ENCODE assay signal across 10 mouse cellular contexts in the genomic region with DNA sequence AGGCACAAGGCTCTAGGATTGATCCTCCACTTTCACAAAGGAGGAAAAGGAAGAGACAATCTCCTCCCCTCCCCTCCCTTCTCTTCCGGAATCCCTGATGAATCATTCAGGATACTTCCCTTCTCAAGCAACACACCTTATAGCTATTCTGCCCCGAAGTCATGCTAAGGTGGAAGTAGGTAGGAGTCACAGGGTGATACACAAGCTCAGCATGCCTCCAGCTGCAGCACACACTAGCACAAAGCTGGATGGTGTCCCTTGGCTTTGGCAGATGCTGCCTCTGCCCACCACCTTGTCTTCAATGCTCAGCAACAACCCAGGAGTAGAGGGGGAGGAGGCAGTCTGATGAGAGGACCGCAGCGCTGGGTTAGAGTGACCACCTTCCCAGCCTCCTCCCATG.
"Had no signal": no experiment of that assay in that cellular context is flagged by ENCODE, and none has a peak within 500 bp of the region (broad histone marks: within the 10 kb centered on the region; RNA-seq: fewer than 3 reads in every experiment).

No protein-coding gene starts in this region.

- H3K36me3 ChIP-seq: liver, embryonic 15.5 days; midbrain, embryonic 15.5 days had no signal

- H3K27me3 ChIP-seq: liver, embryonic 15.5 days; midbrain, embryonic 15.5 days had no signal

- H3K4me2 ChIP-seq: liver, embryonic 11.5 days; liver, embryonic 15.5 days; midbrain, embryonic 15.5 days had no signal

- DNase-seq: lung, adult 2 months; lung, postnatal 36 days; right cerebral cortex, postnatal 14 days; thymus, postnatal 36 days had no signal

- ATAC-seq: lung, postnatal 0 days; midbrain, embryonic 15.5 days had no signal

- H3K4me1 ChIP-seq: midbrain, embryonic 15.5 days had no signal

- H3K27ac ChIP-seq: kidney, postnatal 0 days; layer of hippocampus, adult 2 months; liver, embryonic 15.5 days; midbrain, embryonic 15.5 days had no signal

- H3K9me3 ChIP-seq: liver, embryonic 15.5 days; midbrain, embryonic 15.5 days had no signal

- H3K4me3 ChIP-seq: layer of hippocampus, adult 2 months; liver, embryonic 15.5 days; midbrain, embryonic 15.5 days had no signal

- H3K9ac ChIP-seq: liver, embryonic 15.5 days; midbrain, embryonic 15.5 days had no signal
